Mouse (Mus musculus): ENCODE measurements around the gene Zhx3.

DNA sequence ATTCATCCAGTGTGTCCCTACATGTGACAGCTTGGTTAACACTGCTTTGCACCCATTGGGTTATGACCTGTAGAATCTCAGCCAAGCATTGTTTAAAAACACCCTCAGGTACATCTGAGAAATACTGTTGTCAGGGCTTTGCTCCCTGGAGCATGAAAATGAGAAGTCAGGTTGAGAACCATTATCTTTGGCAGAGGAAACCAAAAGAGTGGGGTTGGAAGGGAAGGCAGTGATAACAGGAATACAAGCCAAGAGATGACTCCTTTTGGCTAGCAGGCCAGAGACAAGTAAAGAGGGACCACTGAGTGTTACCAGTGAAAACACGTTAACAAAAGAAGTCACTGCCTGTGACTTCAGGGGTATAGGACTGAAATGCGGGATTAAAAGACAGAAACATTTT lies 108.4 kb downstream of the Zhx3 start:
- no peak for TF ChIP-seq CTCF (IDR thresholded peaks at IDR 0.05; ENCODE audit: extremely low read depth, insufficient read depth, low read length)
- no peak for TF ChIP-seq POLR2A (IDR thresholded peaks at IDR 0.05; ENCODE audit: extremely low read depth, insufficient read depth, low read length)
